ENCODE assay signal across 9 mouse cellular contexts in genomic region chr2:118711038-118711494, GRCm38 (mm10). TPM values are rescaled to one million over a fixed set of nuclear protein-coding genes. Genes with fewer than 3 reads are reported as not detected.
DNase-seq lines count a peak whose midpoint lies in the region; ATAC-seq and TF ChIP-seq lines count a peak whose summit lies in the region.
"Had no signal": no experiment of that assay in that cellular context is flagged by ENCODE, and none has a peak within 500 bp of the region (broad histone marks: within the 10 kb centered on the region; RNA-seq: fewer than 3 reads in every experiment).

No protein-coding gene starts in this region.

- under 1% methylated on average over 36 of the region's 36 CpGs for WGBS in embryonic facial prominence, embryonic 15.5 days
- WGBS in hindbrain, postnatal 0 days, result 2% methylated on average over 36 of the region's 36 CpGs
- WGBS in liver, postnatal 0 days (ENCODE audit: insufficient replicate concordance), result 16% methylated on average over 36 of the region's 36 CpGs

- no peak for TF ChIP-seq CTCF in hindbrain, postnatal 0 days (IDR thresholded peaks at IDR 0.05; ENCODE audit: low read depth)
- TF ChIP-seq CTCF in liver, postnatal 0 days (IDR thresholded peaks at IDR 0.05; ENCODE audit: low read depth), result no peak

- TF ChIP-seq EP300 in liver, postnatal 0 days (IDR thresholded peaks at IDR 0.05; ENCODE audit: low read depth), result no peak

- H3K9ac ChIP-seq in embryonic facial prominence, embryonic 15.5 days, result peak overlapping the region; percentile 21; the same call in 1 of the 2 replicates
- H3K9ac ChIP-seq in hindbrain, postnatal 0 days (replicated peaks; ENCODE audit: low read length), result peak overlapping the region; percentile 43
- no peak overlapping the region for H3K9ac ChIP-seq in liver, postnatal 0 days (replicated peaks)

- H3K36me3 ChIP-seq in embryonic facial prominence, embryonic 15.5 days, result no peaks in the 10 kb centered on the region
- no peaks in the 10 kb centered on the region for H3K36me3 ChIP-seq in hindbrain, postnatal 0 days (ENCODE audit: insufficient read depth, low read length)
- no peaks in the 10 kb centered on the region for H3K36me3 ChIP-seq in liver, postnatal 0 days (replicated peaks; ENCODE audit: insufficient read depth, low read length)
- H3K36me3 ChIP-seq: G1E had no signal

- H3K27ac ChIP-seq in embryonic facial prominence, embryonic 15.5 days (replicated peaks), result no peak overlapping the region
- no peak overlapping the region for H3K27ac ChIP-seq in hindbrain, postnatal 0 days
- H3K27ac ChIP-seq in liver, postnatal 0 days (ENCODE audit: low read depth), result no peak overlapping the region

- DNase-seq in frontal cortex, postnatal 25 days (ENCODE audit: low spot score in 2 of 2), result no peak
- DNase-seq in R1 (ENCODE audit: low read depth, low spot score), result peak; percentile 44
- DNase-seq in hindbrain, postnatal 0 days (ENCODE audit: low spot score), result peak; percentile 81
- no peak for DNase-seq in liver, postnatal 0 days
- peak; percentile 51 for DNase-seq in retina, embryonic 14.5 days (ENCODE audit: low spot score)
- DNase-seq in layer of hippocampus, adult 9-10 months (ENCODE audit: low spot score), result no peak

- peaks cover 71% of the 10 kb centered on the region for H3K27me3 ChIP-seq in embryonic facial prominence, embryonic 15.5 days
- H3K27me3 ChIP-seq in hindbrain, postnatal 0 days (ENCODE audit: insufficient read depth, low read length), result peaks cover 37% of the 10 kb centered on the region; the same call in 1 of the 2 replicates
- peaks cover 51% of the 10 kb centered on the region for H3K27me3 ChIP-seq in liver, postnatal 0 days (ENCODE audit: insufficient read depth, low read length)

- ATAC-seq in frontal cortex, adult (ENCODE audit: low TSS enrichment), result peak; percentile 43
- peak; percentile 39; the same call in 1 of the 2 replicates for ATAC-seq in embryonic facial prominence, embryonic 15.5 days (ENCODE audit: insufficient number of reproducible peaks, low FRiP score, low TSS enrichment, low read depth)
- ATAC-seq in hindbrain, postnatal 0 days, result peak; percentile 69
- no peak for ATAC-seq in liver, postnatal 0 days

- peak overlapping the region; percentile 42 for H3K4me3 ChIP-seq in embryonic facial prominence, embryonic 15.5 days (replicated peaks)
- H3K4me3 ChIP-seq in hindbrain, postnatal 0 days (ENCODE audit: low read length), result peak overlapping the region; percentile 37
- peak overlapping the region; percentile 13; the same call in 1 of the 2 replicates for H3K4me3 ChIP-seq in liver, postnatal 0 days (ENCODE audit: low read depth, low read length)

- H3K4me2 ChIP-seq in embryonic facial prominence, embryonic 15.5 days (replicated peaks), result peak overlapping the region; percentile 92
- H3K4me2 ChIP-seq in hindbrain, postnatal 0 days (ENCODE audit: low read depth, low read length), result peak overlapping the region; percentile 69
- peak overlapping the region; percentile 59 for H3K4me2 ChIP-seq in liver, postnatal 0 days (ENCODE audit: low read depth, low read length)

- H3K9me3 ChIP-seq in embryonic facial prominence, embryonic 15.5 days (replicated peaks), result no peaks in the 10 kb centered on the region
- no peaks in the 10 kb centered on the region for H3K9me3 ChIP-seq in hindbrain, postnatal 0 days (ENCODE audit: low read length)
- H3K9me3 ChIP-seq in liver, postnatal 0 days (ENCODE audit: low read length), result no peaks in the 10 kb centered on the region
- H3K9me3 ChIP-seq: G1E had no signal

- peaks cover 26% of the 10 kb centered on the region for H3K4me1 ChIP-seq in embryonic facial prominence, embryonic 15.5 days
- H3K4me1 ChIP-seq in hindbrain, postnatal 0 days (ENCODE audit: insufficient read depth, low read length), result peaks cover 13% of the 10 kb centered on the region
- H3K4me1 ChIP-seq in liver, postnatal 0 days (ENCODE audit: insufficient read depth), result peaks cover 17% of the 10 kb centered on the region

RNA-seq across cellular contexts. Expression of gene Ankrd63, which starts 7.3 kb away (rescaled TPM):
- 0.11 and 0.19 TPM in 2 replicates for polyA plus RNA-seq in embryonic facial prominence, embryonic 15.5 days (2015; fragmentation: Nextera tagmentation; extraction: Ambion mirVana)
- 0.18 TPM in 1 of 2 replicates, not detected in the other for total RNA-seq in hindbrain, postnatal 0 days (2014; rRNA removed)
- polyA plus RNA-seq in hindbrain, postnatal 0 days (2015; fragmentation: Nextera tagmentation; extraction: Ambion mirVana), result 0.08 TPM in 1 of 2 replicates, not detected in the other
- polyA plus RNA-seq in liver, postnatal 0 days (2015; fragmentation: Nextera tagmentation; extraction: Ambion mirVana), result 0.02 TPM in 1 of 2 replicates, not detected in the other
- polyA plus RNA-seq: G1E had no signal

RNA-seq across cellular contexts. Expression of gene Plcb2, which starts 17.2 kb away (rescaled TPM):
- polyA plus RNA-seq in embryonic facial prominence, embryonic 15.5 days (2015; fragmentation: Nextera tagmentation; extraction: Ambion mirVana), result 0.75 and 1.1 TPM in 2 replicates
- total RNA-seq in hindbrain, postnatal 0 days (2014; rRNA removed), result 1.7 and 4.5 TPM in 2 replicates
- polyA plus RNA-seq in hindbrain, postnatal 0 days (2015; fragmentation: Nextera tagmentation; extraction: Ambion mirVana), result 0.61 and 0.69 TPM in 2 replicates
- polyA plus RNA-seq in liver, postnatal 0 days (2015; fragmentation: Nextera tagmentation; extraction: Ambion mirVana), result 1.7 and 1.9 TPM in 2 replicates

RNA-seq across cellular contexts. Expression of gene Inafm2, which starts 34.5 kb away (rescaled TPM):
- polyA plus RNA-seq in embryonic facial prominence, embryonic 15.5 days (2015; fragmentation: Nextera tagmentation; extraction: Ambion mirVana), result 15.9 and 16.9 TPM in 2 replicates
- total RNA-seq in hindbrain, postnatal 0 days (2014; rRNA removed), result 19.8 and 21.1 TPM in 2 replicates
- polyA plus RNA-seq in hindbrain, postnatal 0 days (2015; fragmentation: Nextera tagmentation; extraction: Ambion mirVana), result 18.9 TPM in 2 replicates
- polyA plus RNA-seq in liver, postnatal 0 days (2015; fragmentation: Nextera tagmentation; extraction: Ambion mirVana), result 14.0 and 14.7 TPM in 2 replicates

RNA-seq across cellular contexts. Expression of gene Pak6, which starts 48.0 kb away (rescaled TPM):
- polyA plus RNA-seq in embryonic facial prominence, embryonic 15.5 days (2015; fragmentation: Nextera tagmentation; extraction: Ambion mirVana), result 8.5 TPM in 2 replicates
- total RNA-seq in hindbrain, postnatal 0 days (2014; rRNA removed), result 74.6 and 79.0 TPM in 2 replicates
- 36.5 and 40.8 TPM in 2 replicates for polyA plus RNA-seq in hindbrain, postnatal 0 days (2015; fragmentation: Nextera tagmentation; extraction: Ambion mirVana)
- polyA plus RNA-seq in liver, postnatal 0 days (2015; fragmentation: Nextera tagmentation; extraction: Ambion mirVana), result 0.08 and 0.15 TPM in 2 replicates

RNA-seq across cellular contexts. Expression of gene Ccdc9b, which starts 51.4 kb away (rescaled TPM):
- polyA plus RNA-seq in embryonic facial prominence, embryonic 15.5 days (2015; fragmentation: Nextera tagmentation; extraction: Ambion mirVana), result 2.0 and 2.4 TPM in 2 replicates
- total RNA-seq in hindbrain, postnatal 0 days (2014; rRNA removed), result 1.4 and 3.9 TPM in 2 replicates
- 0.70 and 0.84 TPM in 2 replicates for polyA plus RNA-seq in hindbrain, postnatal 0 days (2015; fragmentation: Nextera tagmentation; extraction: Ambion mirVana)
- polyA plus RNA-seq in liver, postnatal 0 days (2015; fragmentation: Nextera tagmentation; extraction: Ambion mirVana), result 0.36 and 0.52 TPM in 2 replicates
- polyA plus RNA-seq: G1E had no signal

Comparison
In these comparisons a context has a peak if more than half of its experiments do, and no peak if none do; other contexts are left out.
1. DNase-seq: peak in R1 (single experiment), hindbrain, postnatal 0 days (single experiment) and retina, embryonic 14.5 days (single experiment); none in frontal cortex, postnatal 25 days (0 of 2), liver, postnatal 0 days (single experiment) and layer of hippocampus, adult 9-10 months (single experiment).
2. Peak in every context shown above with its lines, with median percentiles within 50 percentile points of each other: H3K4me2 ChIP-seq and H3K4me3 ChIP-seq.